Mouse (Mus musculus) lung, adult 2 months (tissue): ENCODE measurements around the gene Hagh.

ENCODE experiments used
- CTCF ChIP-seq: fragments of 200-500 bp; IDR thresholded peaks from 2 replicates; pipeline ENCODE4 v1.5.1; 2011; ENCODE audit warnings: mild to moderate bottlenecking, low read length, control low read depth; ENCODE audit not compliant: insufficient read depth
- POLR2A ChIP-seq: fragments of 200-500 bp; IDR thresholded peaks from 2 replicates; pipeline ENCODE4 v1.6.1; 2011; ENCODE audit warnings: low read depth, mild to moderate bottlenecking, control low read depth, low read length, borderline replicate concordance; ENCODE audit errors: extremely low read depth

GRCm38 (mm10) chr17:24898041-24898854 is 58.3 kb downstream of the Hagh start:
- TF ChIP-seq CTCF (no peak), POLR2A (no peak)
